18 mouse cellular contexts compared by ENCODE assay signal in genomic region chr10:117277779-117278178, GRCm38 (mm10). TPM values are rescaled to one million over a fixed set of nuclear protein-coding genes. Genes with fewer than 3 reads are reported as not detected.
"Had no signal": no experiment of that assay in that cellular context is flagged by ENCODE, and none has a peak within 500 bp of the region (broad histone marks: within the 10 kb centered on the region; RNA-seq: fewer than 3 reads in every experiment).

No protein-coding gene starts in this region.

RNA-seq across cellular contexts. Expression of gene Lyz1, which starts 14.9 kb away (rescaled TPM):
- total RNA-seq: megakaryocyte-erythroid progenitor cell, adult 5-6 weeks had no signal
- polyA plus RNA-seq: kidney, embryonic 16.5 days; liver, embryonic 12.5 days; lung, embryonic 14.5 days; midbrain, embryonic 11.5 days; midbrain, embryonic 14.5 days; neural tube, embryonic 12.5 days had no signal

RNA-seq across cellular contexts. Expression of gene 9530003J23Rik, which starts 39.3 kb away (rescaled TPM):
- total RNA-seq: layer of hippocampus, adult 18-20 months; left cerebral cortex, adult 8-10 months; left cerebral cortex, postnatal 14 days; left cerebral cortex, postnatal 4 days; megakaryocyte progenitor cell, adult 5-6 weeks; megakaryocyte-erythroid progenitor cell, adult 5-6 weeks had no signal
- polyA plus RNA-seq: intestine, embryonic 16.5 days; kidney, embryonic 16.5 days; limb, embryonic 13.5 days; liver, embryonic 12.5 days; liver, embryonic 15.5 days; lung, embryonic 14.5 days; midbrain, embryonic 14.5 days; neural tube, embryonic 12.5 days; neural tube, embryonic 15.5 days; stomach, embryonic 15.5 days; thymus, postnatal 0 days had no signal
